Mouse (Mus musculus): ENCODE results near the gene Slc35f5. TPM values are rescaled to one million over a fixed set of nuclear protein-coding genes. Genes with fewer than 3 reads are reported as not detected.

Slc35f5 gene
- total and polyA plus RNA-seq, 3 experiments: 5.8 to 7.0 TPM; not detected in 1

GRCm38 (mm10) chr1:125603620-125604019 is 43.2 kb downstream of the Slc35f5 start:
- Histone ChIP-seq H3K9me3 (replicated peaks; ENCODE audit: insufficient read depth, low read length) (no peaks in the 10 kb centered on the region), H3K9ac (ENCODE audit: control insufficient read depth, low read depth, low read length, poor library complexity, severe bottlenecking) (no peak overlapping the region), H3K27ac (ENCODE audit: control insufficient read depth, low read depth, low read length) (no peak overlapping the region), H3K4me3 (ENCODE audit: control insufficient read depth in 1 of 2, insufficient read depth in 1 of 2, low read depth in 2 of 2, low read length in 2 of 2) (no peak overlapping the region), H3K79me2 (ENCODE audit: control insufficient read depth, insufficient read depth, low read length, poor library complexity) (no peaks in the 10 kb centered on the region), H3K36me3 (ENCODE audit: control insufficient read depth in 1 of 2, insufficient read depth in 2 of 2, low read length in 2 of 2) (no peaks in the 10 kb centered on the region), H3K4me1 (ENCODE audit: control insufficient read depth in 1 of 2, insufficient read depth in 2 of 2, low read length in 2 of 2) (no peaks in the 10 kb centered on the region), H3K27me3 (ENCODE audit: control insufficient read depth in 1 of 2, insufficient read depth in 2 of 2, low read length in 2 of 2) (no peaks in the 10 kb centered on the region)
- no peak for TF ChIP-seq MAFK (IDR thresholded peaks at IDR 0.05; ENCODE audit: borderline replicate concordance, low read depth, low read length)
- no peak for TF ChIP-seq BHLHE40 (IDR thresholded peaks at IDR 0.05; ENCODE audit: borderline replicate concordance, low read depth, low read length)
- TF ChIP-seq TCF12 (IDR thresholded peaks at IDR 0.05; ENCODE audit: low read depth, low read length): no peak
- no peak for TF ChIP-seq HCFC1 (IDR thresholded peaks at IDR 0.05; ENCODE audit: low read depth, low read length)
- no peak for TF ChIP-seq CTCF (IDR thresholded peaks at IDR 0.05 in 2 of 3, conservative IDR thresholded peaks at IDR 0.05 in 1 of 3; ENCODE audit: control insufficient read depth in 1 of 3, insufficient read depth in 1 of 3, low read depth in 2 of 3, low read length in 3 of 3, poor library complexity in 1 of 3, severe bottlenecking in 1 of 3)
- TF ChIP-seq USF1 (IDR thresholded peaks at IDR 0.05; ENCODE audit: low read depth, low read length): no peak
- no peak for TF ChIP-seq TAL1 (IDR thresholded peaks at IDR 0.05; ENCODE audit: low read length)
- TF ChIP-seq MAX (IDR thresholded peaks at IDR 0.05; ENCODE audit: low read length): no peak
- no peak for TF ChIP-seq UBTF (IDR thresholded peaks at IDR 0.05; ENCODE audit: borderline replicate concordance, insufficient read depth, low read depth, low read length)
- TF ChIP-seq E2F4 (IDR thresholded peaks at IDR 0.05; ENCODE audit: borderline replicate concordance, low read depth, low read length): no peak
- no peak for TF ChIP-seq GABPA (IDR thresholded peaks at IDR 0.05; ENCODE audit: low read depth, low read length)
- no peak for DNase-seq (ENCODE audit: low read depth, low spot score)

GRCm38 (mm10) chr1:125607087-125607803 is 46.9 kb downstream of the Slc35f5 start:
- DNase-seq (ENCODE audit: low read depth, low spot score): peak; percentile 76
- TF ChIP-seq POLR2A (IDR thresholded peaks at IDR 0.05; ENCODE audit: control insufficient read depth in 1 of 2, insufficient read depth in 1 of 2, low read depth in 1 of 2, low read length in 2 of 2, poor library complexity in 1 of 2) (no peak), USF2 (IDR thresholded peaks at IDR 0.05; ENCODE audit: borderline replicate concordance in 1 of 2, insufficient read depth in 1 of 2, low read depth in 1 of 2, low read length in 2 of 2) (no peak), SMC3 (IDR thresholded peaks at IDR 0.05; ENCODE audit: low read depth, low read length) (peak; percentile 92), NELFE (IDR thresholded peaks at IDR 0.05; ENCODE audit: low read depth, low read length) (no peak), RAD21 (IDR thresholded peaks at IDR 0.05; ENCODE audit: low read depth, low read length) (peak; percentile 94), MYC (IDR thresholded peaks at IDR 0.05; ENCODE audit: low read depth, low read length) (no peak), ETS1 (IDR thresholded peaks at IDR 0.05; ENCODE audit: low read depth, low read length) (no peak), POLR2AphosphoS5 (IDR thresholded peaks at IDR 0.05; ENCODE audit: borderline replicate concordance, low read depth, low read length) (no peak), CHD2 (IDR thresholded peaks at IDR 0.05; ENCODE audit: low read length) (no peak), MYB (IDR thresholded peaks at IDR 0.05; ENCODE audit: low read depth, low read length) (no peak), MEF2A (IDR thresholded peaks at IDR 0.05; ENCODE audit: extremely low read depth, insufficient replicate concordance, low read depth, low read length, poor library complexity, severe bottlenecking) (no peak), MAZ (IDR thresholded peaks at IDR 0.05; ENCODE audit: low read depth, low read length) (no peak), ZMIZ1 (IDR thresholded peaks at IDR 0.05; ENCODE audit: low read depth, low read length) (no peak), E2F4 (IDR thresholded peaks at IDR 0.05; ENCODE audit: borderline replicate concordance, low read depth, low read length) (no peak), MAX (IDR thresholded peaks at IDR 0.05; ENCODE audit: low read length) (no peak), TCF12 (IDR thresholded peaks at IDR 0.05; ENCODE audit: low read depth, low read length) (no peak), GATA1 (IDR thresholded peaks at IDR 0.05; ENCODE audit: low read depth, low read length) (no peak), KAT2A (conservative IDR thresholded peaks at IDR 0.05; ENCODE audit: low read depth, low read length) (no peak), ZNF384 (IDR thresholded peaks at IDR 0.05; ENCODE audit: low read depth, low read length) (no peak), ZC3H11A (IDR thresholded peaks at IDR 0.05; ENCODE audit: low read depth, low read length) (peak; percentile 79), EP300 (IDR thresholded peaks at IDR 0.05; ENCODE audit: low read depth in 1 of 2, low read length in 2 of 2) (no peak), GABPA (IDR thresholded peaks at IDR 0.05; ENCODE audit: low read depth, low read length) (no peak), TBP (IDR thresholded peaks at IDR 0.05; ENCODE audit: low read depth, low read length) (no peak), USF1 (IDR thresholded peaks at IDR 0.05; ENCODE audit: low read depth, low read length) (no peak)

More at GRCm38 (mm10) chr1:125607087-125607803, 46.9 kb downstream of the Slc35f5 start:
- Histone ChIP-seq H3K4me1 (ENCODE audit: control insufficient read depth in 1 of 2, insufficient read depth in 2 of 2, low read length in 2 of 2) (no peaks in the 10 kb centered on the region), H3K27me3 (ENCODE audit: control insufficient read depth in 1 of 2, insufficient read depth in 2 of 2, low read length in 2 of 2) (no peaks in the 10 kb centered on the region), H3K9me3 (replicated peaks; ENCODE audit: insufficient read depth, low read length) (no peaks in the 10 kb centered on the region), H3K9ac (ENCODE audit: control insufficient read depth, low read depth, low read length, poor library complexity, severe bottlenecking) (no peak overlapping the region), H3K4me3 (ENCODE audit: control insufficient read depth in 1 of 2, insufficient read depth in 1 of 2, low read depth in 2 of 2, low read length in 2 of 2) (no peak overlapping the region), H3K36me3 (ENCODE audit: control insufficient read depth in 1 of 2, insufficient read depth in 2 of 2, low read length in 2 of 2) (no peaks in the 10 kb centered on the region), H3K27ac (ENCODE audit: control insufficient read depth, low read depth, low read length) (no peak overlapping the region), H3K79me2 (ENCODE audit: control insufficient read depth, insufficient read depth, low read length, poor library complexity) (no peaks in the 10 kb centered on the region)
